Mouse (Mus musculus) yolk sac, embryonic 10.5 days (tissue): ENCODE data around the gene Lrrn4cl.
"Not testable (repeated sequence)": the region's sequence is repeated elsewhere in the genome, so short reads cannot be mapped to it uniquely, and the experiment has no call there.

Experiments used
- DNase-seq: peaks from one replicate; pipeline ENCODE4 v3.0.0-alpha.2; 2017; ENCODE audit warnings: low spot score

Gene Lrrn4cl

GRCm38 (mm10) chr19:8838041-8838730 lies 12.4 kb upstream of the Lrrn4cl start:
- DNase-seq = peak; percentile 42

- DNase-seq = no peak
These were observed 11.3 kb upstream of the Lrrn4cl start, which contains the start of gene Gng3 for GRCm38 (mm10) chr19:8839103-8839907. Gene Gng3 (minus strand): TSS chr19:8839194.

- peak; percentile 75 for DNase-seq
These were observed 10.4 kb upstream of the Lrrn4cl start for GRCm38 (mm10) chr19:8839908-8840791.

- DNase-seq = no peak
These were observed 9.6 kb upstream of the Lrrn4cl start for GRCm38 (mm10) chr19:8841012-8841411.

GRCm38 (mm10) chr19:8842961-8843360 lies 7.6 kb upstream of the Lrrn4cl start:
- DNase-seq = no peak

- peak; percentile 60 for DNase-seq
These were observed 6.0 kb upstream of the Lrrn4cl start for GRCm38 (mm10) chr19:8844371-8845129.

- no peak for DNase-seq
These were observed 2.2 kb upstream of the Lrrn4cl start for GRCm38 (mm10) chr19:8848356-8848755.

- DNase-seq = no peak
These were observed 1.1 kb downstream of the Lrrn4cl start for GRCm38 (mm10) chr19:8851639-8852038.

GRCm38 (mm10) chr19:8852236-8852928 lies 1.8 kb downstream of the Lrrn4cl start:
- no peak for DNase-seq

GRCm38 (mm10) chr19:8853117-8853516 lies 2.5 kb downstream of the Lrrn4cl start:
- DNase-seq = no peak

GRCm38 (mm10) chr19:8857689-8858088 lies 7.1 kb downstream of the Lrrn4cl start:
- no peak for DNase-seq

GRCm38 (mm10) chr19:8859018-8859417 lies 8.4 kb downstream of the Lrrn4cl start:
- DNase-seq = no peak

- DNase-seq = no peak
These were observed 13.7 kb downstream of the Lrrn4cl start for GRCm38 (mm10) chr19:8864265-8864664.

GRCm38 (mm10) chr19:8870381-8870780 lies 19.8 kb downstream of the Lrrn4cl start:
- not testable (repeated sequence) for DNase-seq

GRCm38 (mm10) chr19:8870838-8871237 lies 20.3 kb downstream of the Lrrn4cl start:
- no peak for DNase-seq

GRCm38 (mm10) chr19:8871267-8872186 lies 21.0 kb downstream of the Lrrn4cl start, which contains the start of gene Ubxn1:
Gene Ubxn1 (plus strand): TSS chr19:8871496.
- DNase-seq = peak; percentile 99

GRCm38 (mm10) chr19:8872266-8872840 lies 21.8 kb downstream of the Lrrn4cl start:
- DNase-seq = peak; percentile 68

- no peak for DNase-seq
These were observed 24.5 kb downstream of the Lrrn4cl start for GRCm38 (mm10) chr19:8875031-8875430.

GRCm38 (mm10) chr19:8880311-8881033 lies 29.9 kb downstream of the Lrrn4cl start, which contains the start of gene Uqcc3:
Gene Uqcc3 (minus strand): TSS chr19:8880923.
- DNase-seq = peak; percentile 89
